In the genomic region with DNA sequence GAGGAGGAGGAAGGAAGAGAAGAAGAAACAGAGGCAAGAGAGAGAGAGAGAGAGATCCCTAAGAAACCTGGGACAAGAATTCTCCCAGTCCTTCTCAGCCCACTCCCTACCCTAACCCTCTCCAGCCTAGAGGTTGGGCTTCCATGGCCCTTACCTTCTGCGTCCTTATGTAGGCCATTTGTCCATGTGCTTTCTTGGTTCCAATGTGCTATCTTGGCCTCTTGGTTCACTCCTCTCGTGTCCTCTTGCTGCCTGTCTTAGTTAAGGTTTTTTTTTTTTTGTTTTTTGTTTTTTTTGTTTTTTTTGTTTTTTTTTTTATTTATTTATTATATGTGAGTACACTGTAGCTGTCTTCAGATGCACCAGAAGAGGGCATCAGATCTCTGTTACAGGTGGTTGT, we compare ENCODE assay signal across 28 mouse cellular contexts.
"Had no signal": no experiment of that assay in that cellular context is flagged by ENCODE, and none has a peak within 500 bp of the region (broad histone marks: within the 10 kb centered on the region; RNA-seq: fewer than 3 reads in every experiment).

No protein-coding gene starts in this region.

- H3K4me1 ChIP-seq: heart, embryonic 12.5 days; hindbrain, embryonic 12.5 days; intestine, embryonic 15.5 days had no signal

- H3K9ac ChIP-seq: heart, embryonic 12.5 days; heart, embryonic 13.5 days; heart, embryonic 15.5 days; hindbrain, embryonic 12.5 days; hindbrain, embryonic 13.5 days; hindbrain, embryonic 14.5 days; hindbrain, embryonic 15.5 days; intestine, embryonic 15.5 days; kidney, embryonic 15.5 days had no signal

- DNase-seq: heart, postnatal 10 days; heart, postnatal 36 days; heart, postnatal 4 days; kidney, adult 11 months; kidney, adult 18-20 months; kidney, adult 2 months; kidney, adult 8-10 months; kidney, postnatal 10 days; kidney, postnatal 14 days; kidney, postnatal 25 days; kidney, postnatal 36 days; kidney, postnatal 4 days; layer of hippocampus, adult 9-11 months; layer of hippocampus, postnatal 36 days had no signal

- H3K36me3 ChIP-seq: heart, embryonic 10.5 days; heart, embryonic 12.5 days; heart, embryonic 13.5 days; heart, embryonic 15.5 days; hindbrain, embryonic 10.5 days; hindbrain, embryonic 12.5 days; hindbrain, embryonic 13.5 days; hindbrain, embryonic 15.5 days; intestine, embryonic 15.5 days; kidney, embryonic 15.5 days had no signal

- H3K4me3 ChIP-seq: heart, embryonic 10.5 days; heart, embryonic 12.5 days; heart, embryonic 13.5 days; heart, embryonic 15.5 days; hindbrain, embryonic 10.5 days; hindbrain, embryonic 12.5 days; hindbrain, embryonic 13.5 days; hindbrain, embryonic 15.5 days; intestine, embryonic 15.5 days; kidney, embryonic 15.5 days; left cerebral cortex, adult 2 months had no signal

- H3K9me3 ChIP-seq: heart, embryonic 10.5 days; heart, embryonic 12.5 days; heart, embryonic 13.5 days; heart, embryonic 15.5 days; hindbrain, embryonic 10.5 days; hindbrain, embryonic 12.5 days; hindbrain, embryonic 13.5 days; hindbrain, embryonic 15.5 days; intestine, embryonic 15.5 days; kidney, embryonic 15.5 days had no signal

- H3K27ac ChIP-seq: heart, embryonic 10.5 days; heart, embryonic 13.5 days; heart, embryonic 15.5 days; hindbrain, embryonic 10.5 days; hindbrain, embryonic 12.5 days; hindbrain, embryonic 13.5 days; hindbrain, embryonic 14.5 days; hindbrain, embryonic 15.5 days; hindbrain, postnatal 0 days; intestine, embryonic 15.5 days; kidney, embryonic 15.5 days; kidney, postnatal 0 days; left cerebral cortex, adult 2 months had no signal

- H3K27me3 ChIP-seq: heart, embryonic 13.5 days; heart, embryonic 15.5 days; hindbrain, embryonic 15.5 days; intestine, embryonic 15.5 days; kidney, embryonic 15.5 days had no signal
